Mouse (Mus musculus) liver, embryonic 12.5 days (tissue): ENCODE measurements around the gene Macrod2. TPM values are rescaled to one million over a fixed set of nuclear protein-coding genes. Genes with fewer than 3 reads are reported as not detected.

Source experiments
- ATAC-seq: fragments of 200-750 bp; cut with Nextera tagmentation; 2 replicates; pipeline ENCODE4 v1.8.0; 2017; ENCODE audit warnings: moderate number of reproducible peaks, mild to moderate bottlenecking, moderate library complexity
- H3K27ac ChIP-seq: fragments of 300-500 bp; sonication (generic); 2 replicates; pipeline ENCODE4 v1.5.1; 2016; ENCODE audit warnings: mild to moderate bottlenecking
- H3K27me3 ChIP-seq: fragments of 300-500 bp; sonication (generic); replicated peaks from 2 replicates; pipeline ENCODE4 v1.6.1; 2016; ENCODE audit warnings: mild to moderate bottlenecking, moderate library complexity
- H3K36me3 ChIP-seq: fragments of 300-500 bp; sonication (generic); 2 replicates; pipeline ENCODE4 v1.6.1; 2016; ENCODE audit warnings: mild to moderate bottlenecking, moderate library complexity
- H3K4me1 ChIP-seq: fragments of 300-500 bp; sonication (generic); 2 replicates; pipeline ENCODE4 v1.6.1; 2016
- H3K4me2 ChIP-seq: fragments of 300-500 bp; sonication (generic); 2 replicates; pipeline ENCODE4 v1.6.1; 2016; ENCODE audit warnings: mild to moderate bottlenecking, moderate library complexity
- H3K4me3 ChIP-seq: fragments of 300-500 bp; sonication (generic); 2 replicates; pipeline ENCODE4 v1.5.1; 2016; ENCODE audit warnings: mild to moderate bottlenecking, moderate library complexity
- H3K9ac ChIP-seq: fragments of 300-500 bp; sonication (generic); 2 replicates; pipeline ENCODE4 v1.6.1; 2016; ENCODE audit warnings: mild to moderate bottlenecking, moderate library complexity
- H3K9me3 ChIP-seq: fragments of 300-500 bp; sonication (generic); replicated peaks from 2 replicates; pipeline ENCODE4 v1.6.1; 2016; ENCODE audit warnings: mild to moderate bottlenecking, moderate library complexity
- WGBS: fragments of 180-500 bp; shearing (Covaris S2); methylation state at CpG from one replicate; pipeline ENCODE4 v1.1.7; 2016; ENCODE audit not compliant: insufficient replicate concordance; 5-methylcytosine and 5-hydroxymethylcytosine counted together
- polyA plus RNA-seq: library from polyadenylated mRNA; unstranded; fragments of >200 nt; fragmentation: Nextera tagmentation; extraction: Ambion mirVana; gene quantifications from 2 replicates; pipeline ENCODE4 v1.2.1, GENCODE M21; 2016

Gene Macrod2
- polyA plus RNA-seq, 1 experiment from 2014 or later, result 11.3 TPM

DNA sequence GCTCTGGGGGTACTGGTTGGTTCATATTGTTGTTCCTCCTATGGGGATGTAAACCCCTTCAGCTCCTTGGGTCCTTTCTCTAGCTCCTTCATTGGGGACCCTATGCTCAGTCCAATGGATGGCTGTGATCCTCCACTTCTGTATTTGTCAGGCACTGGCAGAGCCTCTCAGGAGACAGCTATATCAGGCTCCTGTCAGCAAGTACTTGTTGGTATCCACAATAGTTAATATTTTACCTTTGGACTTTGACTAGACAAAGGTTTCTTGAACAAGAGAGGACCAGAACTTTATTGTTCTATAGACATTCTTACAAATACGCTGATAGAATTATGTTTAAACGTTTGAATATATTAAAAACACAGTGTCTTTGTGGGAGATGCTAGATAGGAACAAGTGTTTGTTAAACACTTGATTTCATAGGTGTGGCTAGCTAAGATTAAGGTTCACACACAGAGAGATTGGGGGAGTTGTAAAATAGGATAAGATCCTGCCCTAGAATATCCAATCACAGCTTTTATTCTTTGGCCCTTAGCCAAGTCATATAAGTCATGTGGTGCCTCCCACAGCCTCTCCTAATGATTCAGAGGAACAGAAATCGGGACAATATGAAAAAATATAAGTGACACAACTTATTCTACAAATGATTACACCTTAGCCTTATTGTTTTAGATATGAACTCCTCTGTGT is 501.4 kb downstream of the Macrod2 start:
- no peaks in the 10 kb centered on the region for H3K27me3 ChIP-seq
- no peaks in the 10 kb centered on the region for H3K9me3 ChIP-seq
- H3K27ac ChIP-seq, result no peak overlapping the region
- ATAC-seq, result no peak
- H3K4me1 ChIP-seq, result no peaks in the 10 kb centered on the region
- H3K36me3 ChIP-seq, result no peaks in the 10 kb centered on the region
- no peak overlapping the region for H3K4me2 ChIP-seq
- H3K4me3 ChIP-seq, result no peak overlapping the region
- WGBS, result 54% methylated on average over 3 of the region's 3 CpGs
- H3K9ac ChIP-seq, result no peak overlapping the region

DNA sequence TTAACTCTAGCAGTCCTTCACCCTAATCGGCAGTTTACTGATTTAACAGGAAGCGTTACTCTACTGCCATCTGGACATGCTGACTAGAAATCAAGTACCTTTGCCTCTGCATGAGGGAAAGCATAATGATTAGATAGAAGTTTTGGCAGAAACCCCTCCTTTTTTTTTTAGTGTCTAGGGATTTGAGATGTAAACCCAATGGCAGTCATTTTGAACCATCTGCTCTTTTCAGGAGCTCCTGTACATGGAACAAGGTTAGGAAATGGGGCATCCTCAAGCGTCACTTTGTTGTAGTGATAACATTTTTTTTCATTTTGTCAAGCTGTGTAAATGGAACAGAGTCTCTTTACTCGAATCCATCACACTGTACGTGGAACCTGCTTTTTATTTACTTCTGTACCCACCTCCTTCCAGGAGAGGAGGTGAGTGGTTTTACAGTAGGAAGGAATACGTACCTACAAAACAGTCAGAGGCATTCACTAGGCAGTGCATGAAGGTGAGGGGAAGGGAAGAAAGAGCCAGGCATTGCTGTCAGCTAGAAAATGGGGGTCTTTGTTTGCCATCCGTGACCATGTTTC is 503.4 kb downstream of the Macrod2 start:
- no peaks in the 10 kb centered on the region for H3K9me3 ChIP-seq
- H3K4me1 ChIP-seq, result no peaks in the 10 kb centered on the region
- H3K4me2 ChIP-seq, result no peak overlapping the region
- no peak overlapping the region for H3K4me3 ChIP-seq
- H3K27ac ChIP-seq, result no peak overlapping the region
- H3K36me3 ChIP-seq, result no peaks in the 10 kb centered on the region
- no peaks in the 10 kb centered on the region for H3K27me3 ChIP-seq
- no peak for ATAC-seq
- WGBS, result 60% methylated on average over 7 of the region's 7 CpGs
- no peak overlapping the region for H3K9ac ChIP-seq

DNA sequence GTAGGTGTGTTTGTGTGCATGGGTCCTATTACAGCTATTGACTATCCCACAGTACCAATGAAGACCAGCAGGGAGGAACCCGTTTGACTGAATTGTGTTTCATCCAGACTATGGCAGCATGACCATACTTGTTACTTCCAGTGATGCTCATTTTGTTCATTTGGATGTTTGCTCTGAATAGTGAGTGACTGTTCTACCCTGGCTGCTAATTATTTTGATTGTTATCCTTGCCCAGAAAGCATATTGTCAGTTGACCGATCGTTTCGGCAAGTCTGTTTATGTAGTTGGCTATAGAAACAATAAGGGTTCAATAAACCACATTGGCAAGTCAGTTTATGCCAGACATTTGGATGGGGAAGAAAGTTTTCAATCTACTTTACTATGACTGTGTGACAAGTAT is 510.2 kb downstream of the Macrod2 start:
- WGBS, result 73% methylated on average over 4 of the region's 4 CpGs
- H3K9ac ChIP-seq, result no peak overlapping the region
- no peak overlapping the region for H3K27ac ChIP-seq
- no peak for ATAC-seq
- no peaks in the 10 kb centered on the region for H3K9me3 ChIP-seq
- H3K36me3 ChIP-seq, result no peaks in the 10 kb centered on the region
- no peak overlapping the region for H3K4me2 ChIP-seq
- H3K27me3 ChIP-seq, result no peaks in the 10 kb centered on the region
- H3K4me1 ChIP-seq, result no peaks in the 10 kb centered on the region
- H3K4me3 ChIP-seq, result no peak overlapping the region

GRCm38 (mm10) chr2:140906123-140906522 is 511.0 kb downstream of the Macrod2 start:
- no peaks in the 10 kb centered on the region for H3K4me1 ChIP-seq
- no peak for ATAC-seq
- WGBS, result 69% methylated on average over 3 of the region's 3 CpGs
- H3K4me2 ChIP-seq, result no peak overlapping the region
- no peak overlapping the region for H3K4me3 ChIP-seq
- H3K9ac ChIP-seq, result no peak overlapping the region
- no peak overlapping the region for H3K27ac ChIP-seq
- H3K36me3 ChIP-seq, result no peaks in the 10 kb centered on the region
- no peaks in the 10 kb centered on the region for H3K27me3 ChIP-seq
- no peaks in the 10 kb centered on the region for H3K9me3 ChIP-seq

GRCm38 (mm10) chr2:140911463-140911862 is 516.4 kb downstream of the Macrod2 start:
- no peaks in the 10 kb centered on the region for H3K4me1 ChIP-seq
- 56% methylated on average over 6 of the region's 6 CpGs for WGBS
- ATAC-seq, result no peak

DNA sequence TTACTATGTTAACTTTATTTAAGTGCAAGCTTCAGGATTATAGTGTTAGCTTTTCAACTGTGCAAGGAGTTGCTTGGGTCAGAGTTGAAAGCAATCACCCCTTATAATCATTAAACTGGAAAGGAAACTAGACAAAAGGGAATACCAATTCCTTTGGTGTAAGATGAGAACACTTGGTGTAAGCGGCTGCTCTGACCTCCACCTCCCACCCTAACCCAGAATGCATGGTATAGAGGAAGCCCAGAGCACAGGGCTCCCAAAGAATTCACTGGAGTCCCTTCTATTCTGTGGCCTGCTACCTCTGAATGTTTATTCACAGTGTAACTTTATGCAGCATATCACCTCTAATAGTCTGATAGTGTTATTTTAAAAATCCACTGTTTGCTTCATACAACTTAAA is 517.1 kb downstream of the Macrod2 start:
- Histone ChIP-seq H3K4me2 (no peak overlapping the region), H3K4me1 (no peaks in the 10 kb centered on the region), H3K36me3 (no peaks in the 10 kb centered on the region), H3K27me3 (no peaks in the 10 kb centered on the region), H3K27ac (no peak overlapping the region), H3K4me3 (no peak overlapping the region), H3K9me3 (no peaks in the 10 kb centered on the region), H3K9ac (no peak overlapping the region)
- 48% methylated on average over 1 of the region's 1 CpGs for WGBS
- ATAC-seq, result no peak

More at GRCm38 (mm10) chr2:140911463-140911862, 516.4 kb downstream of the Macrod2 start:
- no peak overlapping the region for H3K4me3 ChIP-seq
- no peaks in the 10 kb centered on the region for H3K27me3 ChIP-seq
- H3K9me3 ChIP-seq, result no peaks in the 10 kb centered on the region
- H3K27ac ChIP-seq, result no peak overlapping the region
- H3K4me2 ChIP-seq, result no peak overlapping the region
- H3K9ac ChIP-seq, result no peak overlapping the region
- H3K36me3 ChIP-seq, result no peaks in the 10 kb centered on the region

DNA sequence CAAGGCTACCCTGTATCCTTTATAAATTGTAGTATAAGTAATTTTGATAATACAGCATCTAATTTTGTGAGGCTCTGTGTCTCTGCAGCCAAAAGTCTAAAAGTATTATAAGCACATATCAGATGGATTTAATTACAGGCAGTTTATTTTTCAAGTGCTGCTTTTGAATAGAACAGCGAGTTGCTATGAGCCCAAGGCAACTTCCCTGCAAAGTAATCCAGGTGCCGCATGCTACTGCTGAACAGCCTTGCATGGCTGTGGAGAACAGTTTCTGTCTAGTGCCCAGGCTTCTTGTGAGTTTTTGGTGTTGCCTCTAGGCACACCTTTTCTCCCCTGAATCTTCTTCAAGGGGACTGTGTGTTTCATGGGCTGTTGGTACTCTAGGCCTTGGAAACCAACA is 517.8 kb downstream of the Macrod2 start:
- no peaks in the 10 kb centered on the region for H3K9me3 ChIP-seq
- H3K27me3 ChIP-seq, result no peaks in the 10 kb centered on the region
- no peak overlapping the region for H3K27ac ChIP-seq
- H3K36me3 ChIP-seq, result no peaks in the 10 kb centered on the region
- no peak overlapping the region for H3K9ac ChIP-seq
- H3K4me3 ChIP-seq, result no peak overlapping the region
- H3K4me1 ChIP-seq, result no peaks in the 10 kb centered on the region
- WGBS, result 80% methylated on average over 2 of the region's 2 CpGs
- no peak overlapping the region for H3K4me2 ChIP-seq
- no peak for ATAC-seq

GRCm38 (mm10) chr2:140913679-140914412 is 518.7 kb downstream of the Macrod2 start:
- Histone ChIP-seq H3K9ac (no peak overlapping the region), H3K4me3 (no peak overlapping the region), H3K4me2 (no peak overlapping the region), H3K27ac (no peak overlapping the region), H3K9me3 (no peaks in the 10 kb centered on the region), H3K36me3 (no peaks in the 10 kb centered on the region), H3K4me1 (no peaks in the 10 kb centered on the region), H3K27me3 (no peaks in the 10 kb centered on the region)
- ATAC-seq, result no peak
- 57% methylated on average over 7 of the region's 7 CpGs for WGBS

GRCm38 (mm10) chr2:140926922-140927321 is 531.8 kb downstream of the Macrod2 start:
- Histone ChIP-seq H3K9ac (no peak overlapping the region), H3K4me2 (no peak overlapping the region), H3K4me1 (no peaks in the 10 kb centered on the region), H3K9me3 (no peaks in the 10 kb centered on the region), H3K27ac (no peak overlapping the region), H3K27me3 (no peaks in the 10 kb centered on the region), H3K4me3 (no peak overlapping the region), H3K36me3 (no peaks in the 10 kb centered on the region)
- no peak for ATAC-seq

- no peak overlapping the region for H3K4me2 ChIP-seq
- WGBS, result 89% methylated on average over 1 of the region's 1 CpGs
- no peaks in the 10 kb centered on the region for H3K4me1 ChIP-seq
- no peaks in the 10 kb centered on the region for H3K36me3 ChIP-seq
- no peak overlapping the region for H3K27ac ChIP-seq
- H3K9me3 ChIP-seq, result no peaks in the 10 kb centered on the region
- no peaks in the 10 kb centered on the region for H3K27me3 ChIP-seq
- ATAC-seq, result no peak
- no peak overlapping the region for H3K9ac ChIP-seq
- no peak overlapping the region for H3K4me3 ChIP-seq
These were observed 539.4 kb downstream of the Macrod2 start for GRCm38 (mm10) chr2:140934483-140934882.

- no peak overlapping the region for H3K9ac ChIP-seq
- H3K36me3 ChIP-seq, result no peaks in the 10 kb centered on the region
- no peak for ATAC-seq
- H3K27me3 ChIP-seq, result no peaks in the 10 kb centered on the region
- H3K4me3 ChIP-seq, result no peak overlapping the region
- WGBS, result 69% methylated on average over 3 of the region's 3 CpGs
- no peak overlapping the region for H3K4me2 ChIP-seq
- H3K27ac ChIP-seq, result no peak overlapping the region
- no peaks in the 10 kb centered on the region for H3K4me1 ChIP-seq
- no peaks in the 10 kb centered on the region for H3K9me3 ChIP-seq
These were observed 554.4 kb downstream of the Macrod2 start for GRCm38 (mm10) chr2:140949461-140949860.

GRCm38 (mm10) chr2:140959246-140959645 is 564.1 kb downstream of the Macrod2 start:
- Histone ChIP-seq H3K27me3 (no peaks in the 10 kb centered on the region), H3K4me2 (no peak overlapping the region), H3K9ac (no peak overlapping the region), H3K36me3 (no peaks in the 10 kb centered on the region), H3K4me3 (no peak overlapping the region), H3K27ac (no peak overlapping the region), H3K9me3 (no peaks in the 10 kb centered on the region), H3K4me1 (no peaks in the 10 kb centered on the region)
- 49% methylated on average over 2 of the region's 2 CpGs for WGBS
- ATAC-seq, result no peak
